Mouse (Mus musculus) brain, embryonic 14.5 days (tissue): ENCODE data around the gene Bcorl1. TPM values are rescaled to one million over a fixed set of nuclear protein-coding genes. Genes with fewer than 3 reads are reported as not detected.
"Not testable (repeated sequence)": the region's sequence is repeated elsewhere in the genome, so short reads cannot be mapped to it uniquely, and the experiment has no call there.

Source experiments
- DNase-seq: peaks from one replicate; pipeline ENCODE4 v3.0.0-alpha.2; 2011; ENCODE audit warnings: low read depth
- CTCF ChIP-seq: fragments of 200-500 bp; IDR thresholded peaks from 2 replicates; pipeline ENCODE4 v1.5.1; 2012; ENCODE audit warnings: inconsistent platforms, mild to moderate bottlenecking, moderate library complexity, borderline replicate concordance; ENCODE audit not compliant: insufficient read depth, insufficient read length; ENCODE audit errors: extremely low read depth
- POLR2A ChIP-seq: fragments of 200-500 bp; IDR thresholded peaks from 2 replicates; pipeline ENCODE4 v1.6.1; 2012; ENCODE audit warnings: mild to moderate bottlenecking, inconsistent platforms, borderline replicate concordance; ENCODE audit not compliant: poor library complexity, insufficient read depth, insufficient read length, severe bottlenecking; ENCODE audit errors: extremely low read depth
- polyA plus RNA-seq: library from polyadenylated mRNA; depleted of rRNA; stranded (reverse); fragments of >200 nt; gene quantifications from 2 replicates; pipeline ENCODE4 v1.2.3, GENCODE M21; 2012

Bcorl1 gene
- polyA plus RNA-seq, 1 experiment, result 11.3 TPM

DNA sequence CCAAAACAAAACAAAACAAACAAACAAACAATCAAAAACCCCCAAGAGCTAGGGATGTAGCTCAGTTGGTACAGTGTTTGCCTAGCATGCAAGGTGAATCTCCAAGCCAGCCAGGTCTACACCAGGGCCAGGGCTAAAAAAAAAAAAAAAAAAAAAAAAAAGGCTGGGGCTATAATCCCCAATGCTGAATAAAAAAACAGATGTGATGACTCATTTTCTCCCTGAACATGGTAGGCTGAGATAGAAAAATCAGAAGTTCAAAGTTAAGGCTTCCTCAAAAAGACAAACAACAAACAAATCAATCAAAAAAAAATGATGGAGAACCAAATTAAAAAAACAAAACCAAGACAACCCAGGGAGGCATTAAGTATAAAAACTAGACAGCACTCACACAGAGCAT lies 87.9 kb downstream of the Bcorl1 start:
- no peak for TF ChIP-seq POLR2A
- no peak for TF ChIP-seq CTCF
- no peak for DNase-seq

DNA sequence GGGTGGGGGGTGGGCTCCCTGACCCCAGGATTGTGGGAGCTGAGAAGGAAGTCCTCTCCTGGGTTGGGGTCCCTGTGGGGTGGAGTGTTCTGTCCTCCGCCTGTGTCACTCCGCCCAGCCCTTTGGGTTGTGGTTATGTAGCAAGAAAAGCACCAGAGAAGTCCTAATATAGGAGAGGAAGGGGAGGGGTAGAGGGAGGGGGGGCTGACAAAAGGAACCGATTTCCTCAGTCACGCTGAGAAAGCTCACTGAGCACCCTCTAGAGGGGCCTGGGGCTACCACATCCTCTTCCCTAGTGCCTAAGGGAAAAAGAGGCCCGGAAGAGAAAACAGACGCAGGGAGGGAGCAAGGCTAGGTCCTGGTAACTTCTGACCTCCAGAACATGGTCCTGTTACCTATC lies 88.4 kb downstream of the Bcorl1 start:
- no peak for DNase-seq
- TF ChIP-seq CTCF (no peak), POLR2A (no peak)

DNA sequence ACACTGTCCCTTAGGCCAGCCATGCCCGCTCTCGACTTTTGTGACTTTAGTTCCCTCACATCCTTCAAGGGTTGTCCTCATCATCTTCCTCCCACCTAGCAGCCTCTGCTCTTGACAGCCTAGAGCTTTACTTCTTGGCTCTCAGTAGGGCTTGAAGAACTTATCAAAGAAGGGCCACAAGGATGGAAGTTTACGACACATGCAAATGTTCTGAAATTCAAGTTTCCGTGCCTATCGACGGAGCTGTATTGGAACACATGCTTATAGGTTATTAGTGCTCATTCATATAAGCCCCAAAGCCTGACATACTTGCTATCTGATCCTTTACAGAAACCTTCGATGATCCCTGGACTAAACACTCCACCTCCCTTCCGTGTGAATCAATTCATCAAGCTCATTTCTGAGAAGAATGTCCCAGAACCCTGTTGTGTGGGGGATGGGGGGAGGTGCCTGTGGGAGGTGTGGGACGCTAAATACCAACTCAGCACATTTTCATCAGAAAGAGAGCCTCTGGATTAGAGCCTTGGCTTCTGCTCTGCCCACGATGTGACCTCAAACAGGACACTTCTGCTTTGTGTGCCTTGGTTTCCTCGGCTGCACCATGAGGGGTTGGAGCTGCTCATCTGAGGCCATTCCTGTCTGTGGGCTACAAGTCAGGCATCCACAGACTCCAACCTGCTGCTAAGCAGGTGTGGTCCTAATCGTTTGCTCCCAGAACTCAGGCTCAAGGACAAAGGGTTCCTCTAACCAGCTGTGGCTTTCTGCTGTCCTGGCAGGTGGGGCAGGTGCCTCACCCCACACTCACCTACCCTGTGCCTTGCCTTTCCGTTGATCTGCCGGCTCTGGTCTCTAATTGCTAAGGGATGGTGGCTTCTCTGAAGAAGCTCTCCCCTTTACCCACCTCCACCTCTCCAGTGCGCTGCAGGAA lies 91.7 kb downstream of the Bcorl1 start:
- DNase-seq, result no peak
- TF ChIP-seq POLR2A (no peak), CTCF (no peak)

DNA sequence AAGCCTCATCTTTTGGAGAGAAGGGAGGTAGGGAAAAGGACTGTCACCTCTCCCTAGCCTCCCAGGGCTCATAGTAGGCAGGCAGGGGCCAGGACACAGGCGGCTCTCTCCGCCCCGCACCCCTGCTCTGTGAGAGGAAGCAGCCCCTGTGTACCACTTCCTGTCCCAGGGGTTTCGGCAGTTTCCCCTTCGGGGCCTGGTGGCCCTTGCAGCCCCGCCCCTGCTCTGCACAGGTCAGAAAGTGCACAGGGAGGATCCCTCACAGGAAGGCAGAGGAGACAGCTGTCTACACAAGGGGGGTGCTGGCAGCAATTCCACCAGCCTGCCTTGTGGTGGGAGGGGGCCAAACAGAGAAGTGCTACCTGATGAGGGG lies 92.4 kb downstream of the Bcorl1 start:
- no peak for TF ChIP-seq CTCF
- TF ChIP-seq POLR2A, result no peak
- no peak for DNase-seq

DNA sequence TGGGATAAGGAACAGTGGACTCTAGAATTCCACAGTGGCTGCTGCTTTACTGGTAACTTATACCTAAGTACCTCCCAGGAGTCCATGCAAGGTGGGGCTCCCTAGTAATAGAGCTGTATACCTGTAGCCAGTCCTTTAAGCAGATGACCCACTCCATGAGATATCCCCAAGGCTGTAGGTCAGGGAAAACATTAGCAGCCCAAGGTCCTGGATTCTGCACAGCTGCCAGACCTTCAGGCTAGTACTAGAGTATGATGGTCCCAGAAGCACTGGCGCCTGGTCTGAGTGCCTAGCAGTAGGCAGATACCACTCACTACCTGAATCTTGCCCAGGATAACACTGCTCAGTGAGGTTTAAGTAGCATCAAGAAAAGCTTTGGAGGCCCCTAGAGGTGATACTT lies 93.1 kb downstream of the Bcorl1 start:
- no peak for TF ChIP-seq POLR2A
- TF ChIP-seq CTCF, result no peak
- no peak for DNase-seq

DNA sequence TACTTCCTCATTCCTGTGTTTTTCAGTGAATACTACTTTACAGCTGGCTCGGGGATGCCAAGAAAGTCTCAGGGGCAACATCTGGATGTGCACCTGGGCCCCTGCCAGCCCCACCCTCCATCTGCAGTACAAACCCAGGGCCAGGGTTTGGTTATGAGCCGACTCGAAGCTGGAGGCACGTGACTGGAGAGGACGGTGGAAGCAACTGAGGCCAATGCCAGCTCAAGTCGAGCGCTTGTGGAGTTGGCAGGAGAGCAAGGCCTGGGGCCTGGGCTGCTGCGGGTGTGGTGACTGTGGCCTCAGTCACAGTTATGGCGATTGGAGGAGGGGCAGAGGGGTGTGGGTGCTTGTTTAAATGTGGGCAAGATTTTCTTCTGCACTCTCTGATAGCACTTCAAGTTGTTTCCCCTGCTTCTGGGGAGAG lies 94.3 kb downstream of the Bcorl1 start:
- no peak for TF ChIP-seq POLR2A
- TF ChIP-seq CTCF, result no peak
- DNase-seq, result no peak

DNA sequence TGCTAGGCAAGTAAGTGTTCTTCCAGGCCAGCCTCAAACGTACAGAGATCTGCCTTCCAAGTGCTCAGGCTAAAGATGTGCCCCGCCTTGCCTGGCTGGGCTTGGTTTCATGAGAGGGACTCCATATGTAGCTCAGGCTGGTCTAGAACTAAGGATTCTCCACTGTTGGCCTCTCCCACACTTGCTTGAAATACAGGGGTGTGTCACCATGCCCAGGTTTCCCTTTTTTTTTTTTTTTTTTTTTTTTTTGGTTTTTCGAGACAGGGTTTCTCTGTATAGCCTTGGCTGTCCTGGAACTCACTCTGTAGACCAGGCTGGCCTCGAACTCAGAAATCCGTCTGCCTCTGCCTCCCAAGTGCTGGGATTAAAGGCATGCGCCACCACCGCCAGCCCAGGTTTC lies 94.9 kb downstream of the Bcorl1 start:
- DNase-seq, result not testable (repeated sequence)

DNA sequence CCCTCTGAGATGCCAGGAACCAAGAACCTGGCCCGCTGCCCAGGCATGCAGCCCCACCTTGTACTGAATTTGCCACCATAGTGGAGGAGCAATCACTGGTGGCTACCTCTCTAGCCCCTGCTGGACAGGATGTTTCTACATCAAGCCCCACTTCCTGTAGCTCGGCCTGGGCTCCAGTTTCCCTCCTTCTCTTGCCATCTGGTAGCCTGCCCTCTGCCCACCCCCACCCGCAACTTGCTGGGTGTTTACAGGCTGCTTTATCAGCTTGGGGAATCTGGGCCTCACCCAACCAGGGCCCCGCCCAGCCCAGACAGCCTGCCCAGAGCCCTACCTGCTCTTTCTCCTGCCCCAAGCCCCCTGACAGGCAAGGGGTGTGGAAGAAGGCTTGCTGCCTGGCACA lies 97.9 kb downstream of the Bcorl1 start:
- no peak for TF ChIP-seq POLR2A
- no peak for TF ChIP-seq CTCF
- no peak for DNase-seq

DNA sequence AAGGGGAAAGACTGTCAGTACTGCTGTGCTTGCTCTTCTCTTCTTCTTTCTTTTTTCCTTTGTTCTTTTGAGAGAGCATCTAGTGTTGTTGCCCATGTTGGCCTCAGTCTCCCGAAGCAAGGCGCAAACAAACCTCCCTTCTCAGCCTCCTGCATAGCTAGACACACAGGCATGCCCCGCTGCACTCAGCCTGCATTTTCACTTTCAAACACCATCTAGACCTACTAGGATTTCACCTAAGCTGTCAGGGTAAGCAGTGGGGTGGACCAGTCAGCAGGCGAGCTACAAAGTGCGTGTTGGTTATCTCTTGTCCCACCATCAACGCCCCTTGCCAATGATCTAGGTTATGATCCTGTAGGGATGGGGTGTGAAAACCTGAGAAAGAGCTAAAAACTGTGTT lies 100.4 kb downstream of the Bcorl1 start:
- TF ChIP-seq CTCF (no peak), POLR2A (no peak)
- no peak for DNase-seq

DNA sequence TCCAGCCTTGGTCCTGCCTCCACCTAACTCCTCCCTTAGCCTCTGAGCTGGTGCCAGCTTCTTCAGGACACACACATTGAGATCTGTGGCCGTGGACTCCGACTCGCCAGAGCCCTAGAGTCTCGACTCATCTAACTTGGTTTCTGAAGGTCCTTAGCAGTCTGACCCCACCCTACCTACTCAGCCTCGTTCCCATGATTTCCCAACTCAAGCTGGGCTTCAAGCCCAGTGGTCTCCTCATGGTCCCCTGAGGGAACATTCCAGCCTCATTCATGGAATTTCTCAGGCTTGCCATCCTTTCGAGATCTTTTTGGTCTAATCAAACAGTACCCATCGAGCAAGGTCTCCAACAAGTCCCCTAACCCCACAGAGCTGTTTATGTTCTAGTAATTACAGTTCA lies 100.8 kb downstream of the Bcorl1 start:
- TF ChIP-seq POLR2A (no peak), CTCF (no peak)
- DNase-seq, result no peak

DNA sequence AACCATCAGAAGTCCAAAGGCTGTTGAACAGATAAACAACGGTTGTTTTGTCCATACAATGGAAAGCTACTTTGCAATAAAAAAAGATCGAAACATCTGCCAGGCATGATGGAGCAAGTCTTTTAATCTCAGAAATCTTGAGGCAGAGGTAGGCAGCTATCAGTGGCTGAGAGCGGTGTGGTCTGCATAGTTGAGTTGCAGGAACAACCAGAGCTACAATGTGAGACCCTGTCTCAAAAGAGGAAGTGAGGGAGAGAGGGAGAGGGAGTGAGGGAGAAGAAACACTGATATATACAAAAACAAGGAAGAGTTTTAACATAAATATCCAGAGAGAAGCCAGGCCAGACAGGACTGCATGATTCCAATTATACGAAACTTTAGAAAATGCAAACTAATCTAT lies 103.5 kb downstream of the Bcorl1 start:
- no peak for DNase-seq
- no peak for TF ChIP-seq POLR2A
- TF ChIP-seq CTCF, result no peak

DNA sequence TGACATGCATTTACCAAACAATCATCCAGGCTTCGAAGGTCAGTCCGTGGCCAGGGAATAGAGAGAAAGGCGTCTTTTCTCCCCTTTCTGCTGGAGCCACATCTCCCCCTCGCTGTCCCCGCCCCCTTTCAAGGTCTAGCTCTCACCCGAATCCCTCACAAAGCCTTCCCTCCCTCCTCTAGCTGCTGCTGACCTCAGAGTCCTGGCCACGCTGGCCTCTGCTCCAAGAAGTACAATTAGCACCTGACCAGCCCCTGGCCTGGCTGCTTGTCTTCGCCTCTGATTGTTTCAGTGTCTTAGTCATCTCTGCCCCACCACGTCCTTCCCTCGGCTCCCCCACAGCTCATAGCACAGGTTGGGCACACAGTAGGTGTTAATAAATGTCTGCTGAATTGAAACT lies 108.5 kb downstream of the Bcorl1 start:
- TF ChIP-seq CTCF, result no peak
- TF ChIP-seq POLR2A, result no peak
- DNase-seq, result no peak

DNA sequence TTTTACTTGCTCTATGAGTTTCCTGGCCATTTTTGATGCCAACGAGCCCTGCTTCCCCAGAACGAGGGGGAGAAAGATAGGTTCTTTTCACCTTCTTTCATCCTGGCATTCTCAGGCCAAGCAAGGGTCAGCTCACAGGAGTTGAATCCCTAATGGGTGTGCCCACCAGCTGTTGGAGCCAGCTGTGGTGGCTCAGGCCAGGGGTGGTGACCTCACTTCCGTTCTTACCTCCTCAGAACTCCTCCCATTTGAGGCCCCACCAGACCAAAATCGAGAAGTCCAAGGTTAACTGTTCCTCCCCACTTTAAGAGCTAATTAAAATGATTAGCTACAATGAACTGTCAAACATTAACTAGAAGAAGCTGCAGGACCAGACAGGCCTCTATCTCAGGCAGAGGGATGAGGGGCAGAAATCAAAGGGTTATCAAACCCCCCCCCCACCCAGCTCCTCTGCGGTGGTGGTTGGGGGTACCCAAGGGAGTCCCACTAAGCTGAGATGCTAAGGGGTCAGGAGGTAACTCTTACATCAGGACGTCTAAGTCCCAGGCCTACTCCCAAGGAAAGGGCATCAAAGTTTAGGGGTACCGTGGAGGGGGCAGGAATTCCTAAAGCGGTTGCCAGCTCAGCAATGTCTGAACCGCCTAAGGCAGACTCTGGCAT lies 111.2 kb downstream of the Bcorl1 start:
- TF ChIP-seq CTCF (no peak), POLR2A (no peak)

More for the DNA sequence above, 111.2 kb downstream of the Bcorl1 start:
- no peak for DNase-seq
